Mouse (Mus musculus): ENCODE results near the gene Psma6. TPM values are rescaled to one million over a fixed set of nuclear protein-coding genes. Genes with fewer than 3 reads are reported as not detected.

Gene Psma6
- polyA plus RNA-seq, 1 experiment from 2014 or later, result 336 TPM

GRCm38 (mm10) chr12:55459739-55460138 lies 75.7 kb downstream of the Psma6 start:
- Histone ChIP-seq H3K9me3 (replicated peaks; ENCODE audit: control insufficient read depth, low read length) (no peaks in the 10 kb centered on the region), H3K36me3 (ENCODE audit: control insufficient read depth, insufficient read depth, low read length) (no peaks in the 10 kb centered on the region), H3K4me1 (ENCODE audit: control insufficient read depth, insufficient read depth, low read length) (peaks cover 8% of the 10 kb centered on the region; the same call in 1 of the 2 replicates), H3K4me2 (no peak overlapping the region), H3K4me3 (ENCODE audit: low read depth, low read length) (no peak overlapping the region), H3K27me3 (ENCODE audit: control insufficient read depth, insufficient read depth, low read length) (no peaks in the 10 kb centered on the region), H3K9ac (ENCODE audit: low read depth, low read length) (no peak overlapping the region), H3K27ac (ENCODE audit: low read depth, low read length) (no peak overlapping the region)
- WGBS (ENCODE audit: insufficient replicate concordance), result 74% methylated on average over 8 of the region's 8 CpGs
- ATAC-seq (replicated peaks; ENCODE audit: insufficient number of reproducible peaks, low FRiP score, low TSS enrichment), result no peak

- Histone ChIP-seq H3K4me2 (no peak overlapping the region), H3K9ac (ENCODE audit: low read depth, low read length) (no peak overlapping the region), H3K36me3 (ENCODE audit: control insufficient read depth, insufficient read depth, low read length) (no peaks in the 10 kb centered on the region), H3K9me3 (replicated peaks; ENCODE audit: control insufficient read depth, low read length) (no peaks in the 10 kb centered on the region), H3K4me3 (ENCODE audit: low read depth, low read length) (no peak overlapping the region), H3K27me3 (ENCODE audit: control insufficient read depth, insufficient read depth, low read length) (no peaks in the 10 kb centered on the region), H3K4me1 (ENCODE audit: control insufficient read depth, insufficient read depth, low read length) (peaks cover 8% of the 10 kb centered on the region; the same call in 1 of the 2 replicates), H3K27ac (ENCODE audit: low read depth, low read length) (no peak overlapping the region)
- WGBS (ENCODE audit: insufficient replicate concordance), result 53% methylated on average over 4 of the region's 4 CpGs
- ATAC-seq (replicated peaks; ENCODE audit: insufficient number of reproducible peaks, low FRiP score, low TSS enrichment), result no peak
These were observed 76.9 kb downstream of the Psma6 start for GRCm38 (mm10) chr12:55460900-55461299.

GRCm38 (mm10) chr12:55461767-55462166 lies 77.7 kb downstream of the Psma6 start:
- H3K4me2 ChIP-seq, result no peak overlapping the region
- H3K9me3 ChIP-seq (replicated peaks; ENCODE audit: control insufficient read depth, low read length), result no peaks in the 10 kb centered on the region
- no peaks in the 10 kb centered on the region for H3K27me3 ChIP-seq (ENCODE audit: control insufficient read depth, insufficient read depth, low read length)
- no peak overlapping the region for H3K4me3 ChIP-seq (ENCODE audit: low read depth, low read length)
- H3K4me1 ChIP-seq (ENCODE audit: control insufficient read depth, insufficient read depth, low read length), result peaks cover 8% of the 10 kb centered on the region; the same call in 1 of the 2 replicates
- WGBS (ENCODE audit: insufficient replicate concordance), result 74% methylated on average over 6 of the region's 6 CpGs
- no peak overlapping the region for H3K27ac ChIP-seq (ENCODE audit: low read depth, low read length)
- H3K9ac ChIP-seq (ENCODE audit: low read depth, low read length), result no peak overlapping the region
- no peak for ATAC-seq (replicated peaks; ENCODE audit: insufficient number of reproducible peaks, low FRiP score, low TSS enrichment)
- no peaks in the 10 kb centered on the region for H3K36me3 ChIP-seq (ENCODE audit: control insufficient read depth, insufficient read depth, low read length)

- H3K4me2 ChIP-seq, result no peak overlapping the region
- no peaks in the 10 kb centered on the region for H3K27me3 ChIP-seq (ENCODE audit: control insufficient read depth, insufficient read depth, low read length)
- 66% methylated on average over 6 of the region's 6 CpGs for WGBS (ENCODE audit: insufficient replicate concordance)
- no peak overlapping the region for H3K4me3 ChIP-seq (ENCODE audit: low read depth, low read length)
- H3K36me3 ChIP-seq (ENCODE audit: control insufficient read depth, insufficient read depth, low read length), result no peaks in the 10 kb centered on the region
- H3K4me1 ChIP-seq (ENCODE audit: control insufficient read depth, insufficient read depth, low read length), result peaks cover 8% of the 10 kb centered on the region; the same call in 1 of the 2 replicates
- H3K9me3 ChIP-seq (replicated peaks; ENCODE audit: control insufficient read depth, low read length), result no peaks in the 10 kb centered on the region
- no peak overlapping the region for H3K27ac ChIP-seq (ENCODE audit: low read depth, low read length)
- no peak overlapping the region for H3K9ac ChIP-seq (ENCODE audit: low read depth, low read length)
- ATAC-seq (replicated peaks; ENCODE audit: insufficient number of reproducible peaks, low FRiP score, low TSS enrichment), result no peak
These were observed 78.4 kb downstream of the Psma6 start for GRCm38 (mm10) chr12:55462456-55462855.

GRCm38 (mm10) chr12:55463087-55463486 lies 79.1 kb downstream of the Psma6 start:
- Histone ChIP-seq H3K9me3 (replicated peaks; ENCODE audit: control insufficient read depth, low read length) (no peaks in the 10 kb centered on the region), H3K4me2 (no peak overlapping the region), H3K27ac (ENCODE audit: low read depth, low read length) (no peak overlapping the region), H3K9ac (ENCODE audit: low read depth, low read length) (no peak overlapping the region), H3K4me3 (ENCODE audit: low read depth, low read length) (no peak overlapping the region), H3K4me1 (ENCODE audit: control insufficient read depth, insufficient read depth, low read length) (peaks cover 8% of the 10 kb centered on the region; the same call in 1 of the 2 replicates), H3K36me3 (ENCODE audit: control insufficient read depth, insufficient read depth, low read length) (no peaks in the 10 kb centered on the region), H3K27me3 (ENCODE audit: control insufficient read depth, insufficient read depth, low read length) (no peaks in the 10 kb centered on the region)
- WGBS (ENCODE audit: insufficient replicate concordance), result 84% methylated on average over 5 of the region's 5 CpGs
- ATAC-seq (replicated peaks; ENCODE audit: insufficient number of reproducible peaks, low FRiP score, low TSS enrichment), result no peak

GRCm38 (mm10) chr12:55463992-55464845 lies 80.2 kb downstream of the Psma6 start:
- Histone ChIP-seq H3K27me3 (ENCODE audit: control insufficient read depth, insufficient read depth, low read length) (no peaks in the 10 kb centered on the region), H3K4me3 (ENCODE audit: low read depth, low read length) (no peak overlapping the region), H3K4me2 (peak overlapping the region; percentile 22), H3K9me3 (replicated peaks; ENCODE audit: control insufficient read depth, low read length) (no peaks in the 10 kb centered on the region), H3K36me3 (ENCODE audit: control insufficient read depth, insufficient read depth, low read length) (no peaks in the 10 kb centered on the region), H3K9ac (ENCODE audit: low read depth, low read length) (0 out of 2 replicates have a peak overlapping the region, but pooled peaks have one; percentile 6), H3K27ac (ENCODE audit: low read depth, low read length) (peak overlapping the region; percentile 24; the same call in 1 of the 2 replicates), H3K4me1 (ENCODE audit: control insufficient read depth, insufficient read depth, low read length) (peaks cover 6% of the 10 kb centered on the region; the same call in 1 of the 2 replicates)
- WGBS (ENCODE audit: insufficient replicate concordance), result 34% methylated on average over 16 of the region's 16 CpGs
- ATAC-seq (replicated peaks; ENCODE audit: insufficient number of reproducible peaks, low FRiP score, low TSS enrichment), result no peak

- no peak overlapping the region for H3K4me2 ChIP-seq
- no peaks in the 10 kb centered on the region for H3K36me3 ChIP-seq (ENCODE audit: control insufficient read depth, insufficient read depth, low read length)
- no peak overlapping the region for H3K4me3 ChIP-seq (ENCODE audit: low read depth, low read length)
- peaks cover 6% of the 10 kb centered on the region; the same call in 1 of the 2 replicates for H3K4me1 ChIP-seq (ENCODE audit: control insufficient read depth, insufficient read depth, low read length)
- H3K9me3 ChIP-seq (replicated peaks; ENCODE audit: control insufficient read depth, low read length), result no peaks in the 10 kb centered on the region
- WGBS (ENCODE audit: insufficient replicate concordance), result 72% methylated on average over 14 of the region's 14 CpGs
- ATAC-seq (replicated peaks; ENCODE audit: insufficient number of reproducible peaks, low FRiP score, low TSS enrichment), result no peak
- no peaks in the 10 kb centered on the region for H3K27me3 ChIP-seq (ENCODE audit: control insufficient read depth, insufficient read depth, low read length)
- H3K27ac ChIP-seq (ENCODE audit: low read depth, low read length), result no peak overlapping the region
- H3K9ac ChIP-seq (ENCODE audit: low read depth, low read length), result no peak overlapping the region
These were observed 80.9 kb downstream of the Psma6 start for GRCm38 (mm10) chr12:55464846-55465361.

- Histone ChIP-seq H3K4me2 (no peak overlapping the region), H3K27me3 (ENCODE audit: control insufficient read depth, insufficient read depth, low read length) (no peaks in the 10 kb centered on the region), H3K36me3 (ENCODE audit: control insufficient read depth, insufficient read depth, low read length) (no peaks in the 10 kb centered on the region), H3K9me3 (replicated peaks; ENCODE audit: control insufficient read depth, low read length) (no peaks in the 10 kb centered on the region), H3K9ac (ENCODE audit: low read depth, low read length) (no peak overlapping the region), H3K4me3 (ENCODE audit: low read depth, low read length) (no peak overlapping the region), H3K4me1 (ENCODE audit: control insufficient read depth, insufficient read depth, low read length) (peaks cover 6% of the 10 kb centered on the region; the same call in 1 of the 2 replicates), H3K27ac (ENCODE audit: low read depth, low read length) (no peak overlapping the region)
- no peak for ATAC-seq (replicated peaks; ENCODE audit: insufficient number of reproducible peaks, low FRiP score, low TSS enrichment)
- 79% methylated on average over 16 of the region's 17 CpGs for WGBS (ENCODE audit: insufficient replicate concordance)
These were observed 81.5 kb downstream of the Psma6 start for GRCm38 (mm10) chr12:55465401-55465983.
